Mouse (Mus musculus) sigmoid colon, adult 10 weeks (tissue): ENCODE measurements around the gene Bend3. TPM values are rescaled to one million over a fixed set of nuclear protein-coding genes. Genes with fewer than 3 reads are reported as not detected.

ENCODE experiments used
- polyA plus RNA-seq: library from polyadenylated mRNA; stranded (reverse); fragments of 350-450 nt; fragmentation: Illumina TruSeq; extraction: RNeasy Lipid Tissue Mini Kit (QIAGEN cat#74804); gene quantifications from one replicate; pipeline ENCODE4 v1.2.3, GENCODE M21; 2014; ENCODE audit warnings: low read depth, low replicate concordance

Gene Bend3
- polyA plus RNA-seq = 2.6 TPM

DNA sequence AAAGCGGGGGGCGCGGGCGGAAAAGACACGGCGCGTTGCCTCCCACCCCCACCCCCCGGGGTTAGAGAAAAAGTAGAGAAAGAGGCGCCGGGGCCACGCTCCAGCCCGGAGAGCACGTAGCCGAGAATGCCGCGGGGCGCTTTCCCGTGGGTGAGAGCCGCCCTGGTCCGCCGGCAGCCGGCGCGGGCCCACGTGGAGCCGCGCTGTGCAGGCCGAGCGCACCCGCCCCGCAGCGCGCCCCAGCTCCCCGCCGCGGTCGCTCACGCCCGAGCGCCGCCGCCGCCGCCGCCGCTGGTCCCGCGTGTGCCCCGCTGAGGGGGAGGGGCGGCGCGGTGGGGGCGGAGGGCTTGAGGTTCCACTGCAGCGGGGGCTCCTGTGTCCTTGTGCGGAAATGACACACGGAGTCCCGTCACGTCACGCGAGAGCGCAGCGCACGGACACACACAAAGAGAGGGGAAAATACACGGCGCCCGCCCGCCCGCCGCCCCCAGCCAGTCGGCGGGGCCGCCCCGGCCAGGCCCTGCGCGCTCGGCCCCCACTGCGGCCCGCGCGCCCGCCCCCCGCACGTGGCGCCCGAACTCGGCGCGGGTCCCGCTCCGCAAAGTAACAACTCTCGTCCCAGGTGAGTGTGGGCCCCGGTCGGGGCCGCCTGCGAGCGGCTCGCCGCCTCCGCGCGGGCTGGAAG lies at the start of gene Bend3:
Bend3 (plus strand) TSS at position 81 of the 685 bp plus-strand sequence.

DNA sequence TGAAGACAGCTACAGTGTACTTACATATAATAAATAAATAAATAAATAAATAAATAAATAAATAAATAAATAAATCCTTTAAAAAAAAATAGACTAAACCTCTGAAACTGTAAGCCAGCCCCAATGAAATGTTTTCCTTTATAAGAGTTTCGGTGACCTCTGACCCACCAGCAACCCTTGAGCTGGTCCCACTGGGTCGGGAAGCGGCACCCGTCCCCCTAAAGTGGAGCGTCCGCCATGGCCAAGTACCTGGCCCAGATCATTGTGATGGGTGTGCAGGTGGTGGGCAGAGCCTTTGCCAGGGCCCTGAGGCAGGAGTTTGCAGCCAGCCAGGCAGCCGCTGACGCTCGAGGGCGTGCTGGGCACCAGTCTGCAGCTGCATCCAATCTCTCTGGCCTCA lies 45.3 kb downstream of the Bend3 start, which contains the start of gene Gm9803:
Gm9803 (plus strand) TSS at position 154 of the 400 bp plus-strand sequence.

DNA sequence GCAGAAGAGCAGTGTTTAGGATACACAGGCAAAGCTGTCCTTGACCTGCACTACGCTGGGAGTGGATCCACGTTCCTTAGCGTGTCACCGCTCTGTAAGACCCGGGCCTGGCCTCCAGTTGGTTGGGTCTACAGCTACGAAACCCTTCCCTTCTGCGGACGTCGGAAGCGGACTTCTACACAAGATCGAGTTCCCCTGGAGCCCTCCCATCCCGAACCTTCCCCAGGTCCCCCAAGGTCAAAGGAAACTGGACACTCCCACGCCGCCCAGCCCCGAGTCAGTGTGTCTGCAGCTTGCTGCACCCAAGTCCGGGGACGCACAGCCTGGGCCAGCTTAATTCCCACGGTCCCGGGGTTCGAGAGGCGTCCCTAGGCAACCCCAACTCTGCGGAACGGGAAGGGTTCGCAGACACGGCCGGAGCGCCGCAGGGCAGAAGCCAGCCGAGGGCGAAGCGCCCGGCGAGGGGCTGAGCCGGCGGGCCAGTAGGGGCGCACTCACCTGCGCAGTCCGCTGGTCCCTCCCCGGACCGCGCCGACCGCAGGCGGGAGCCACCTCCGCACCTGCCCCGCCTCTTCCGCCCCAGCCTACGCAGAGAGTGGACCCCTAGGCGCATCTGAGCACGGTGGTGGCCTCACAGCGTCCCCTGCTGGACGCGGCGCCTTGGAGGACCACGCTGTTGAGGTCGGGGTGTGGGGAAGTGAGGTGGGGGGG lies 62.0 kb downstream of the Bend3 start, which contains the start of gene 1700021F05Rik:
1700021F05Rik (minus strand) TSS at position 553 of the 711 bp plus-strand sequence.

Other genes starting within 250 kb of the Bend3 start
- not detected for gene Gm9803, start 45.3 kb downstream of the Bend3 start, polyA plus RNA-seq
- gene 1700021F05Rik, start 62.2 kb downstream of the Bend3 start, polyA plus RNA-seq = 79.6 TPM
- 1,495 TPM for gene Cd24a, start 99.5 kb downstream of the Bend3 start, polyA plus RNA-seq